Mouse (Mus musculus) R1 (cell line): ENCODE data around the gene Sdf4.

Experiments used
- DNase-seq: peaks from one replicate; pipeline ENCODE4 v3.0.0-alpha.2; 2018; ENCODE audit warnings: low read depth, low spot score

Gene Sdf4

DNA sequence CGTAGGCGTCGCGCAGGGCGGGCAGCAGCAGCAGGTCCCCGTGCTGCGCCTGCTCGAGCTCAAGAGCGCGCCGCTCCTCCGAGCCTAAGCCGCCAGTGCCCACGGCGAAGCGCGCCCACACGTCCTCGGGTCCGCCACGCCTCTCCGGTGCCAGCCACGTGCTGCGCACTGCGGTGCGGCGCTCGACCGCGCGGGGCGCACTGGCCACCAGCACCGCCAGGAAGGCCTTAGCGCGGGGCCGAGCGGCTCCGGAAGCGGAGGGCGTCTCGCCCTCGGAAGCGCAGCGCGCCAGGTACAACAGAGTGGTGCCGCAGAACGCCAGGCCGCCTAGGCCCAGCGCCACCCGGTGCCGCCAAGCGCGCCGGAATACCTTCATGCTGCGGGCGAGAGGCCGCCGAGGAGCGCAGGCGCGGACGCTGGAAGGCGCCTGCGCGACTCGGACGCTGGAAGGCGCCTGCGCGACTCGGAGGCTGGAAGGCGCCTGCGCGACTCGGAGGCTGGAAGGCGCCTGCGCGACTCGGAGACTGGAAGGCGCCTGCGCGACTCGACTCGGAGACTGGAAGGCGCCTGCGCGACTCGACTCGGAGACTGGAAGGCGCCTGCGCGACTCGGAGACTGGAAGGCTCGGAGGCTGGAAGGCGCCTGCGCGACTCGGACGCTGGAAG lies at the start of gene Sdf4, which contains the start of gene B3galt6:
Gene Sdf4, plus strand, starts transcription at position 632 of the 665 bp plus-strand sequence.
Gene B3galt6, minus strand, starts transcription at position 409 of the 665 bp plus-strand sequence.
- DNase-seq, result peak; percentile 82

DNA sequence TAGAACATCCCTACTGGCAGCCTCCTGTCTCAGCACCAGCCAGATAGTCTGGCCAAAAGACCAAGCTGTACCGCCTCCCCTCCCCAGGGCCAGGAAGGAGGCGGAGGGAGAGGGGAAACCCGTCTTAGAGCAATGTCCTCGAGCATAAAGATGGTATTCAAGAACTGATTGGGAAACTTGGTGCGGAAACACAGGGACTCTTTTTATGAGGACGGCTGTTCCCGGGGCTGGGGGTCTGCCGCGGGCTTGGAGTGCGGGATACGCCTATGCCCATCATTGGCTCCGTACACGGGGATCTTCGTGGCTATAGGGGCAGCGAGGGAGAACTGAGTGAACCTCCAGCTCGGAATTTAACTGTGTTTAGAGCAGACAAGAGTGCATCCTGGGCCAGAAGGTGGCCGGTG lies 49.6 kb upstream of the Sdf4 start:
- DNase-seq, result peak; percentile 31

DNA sequence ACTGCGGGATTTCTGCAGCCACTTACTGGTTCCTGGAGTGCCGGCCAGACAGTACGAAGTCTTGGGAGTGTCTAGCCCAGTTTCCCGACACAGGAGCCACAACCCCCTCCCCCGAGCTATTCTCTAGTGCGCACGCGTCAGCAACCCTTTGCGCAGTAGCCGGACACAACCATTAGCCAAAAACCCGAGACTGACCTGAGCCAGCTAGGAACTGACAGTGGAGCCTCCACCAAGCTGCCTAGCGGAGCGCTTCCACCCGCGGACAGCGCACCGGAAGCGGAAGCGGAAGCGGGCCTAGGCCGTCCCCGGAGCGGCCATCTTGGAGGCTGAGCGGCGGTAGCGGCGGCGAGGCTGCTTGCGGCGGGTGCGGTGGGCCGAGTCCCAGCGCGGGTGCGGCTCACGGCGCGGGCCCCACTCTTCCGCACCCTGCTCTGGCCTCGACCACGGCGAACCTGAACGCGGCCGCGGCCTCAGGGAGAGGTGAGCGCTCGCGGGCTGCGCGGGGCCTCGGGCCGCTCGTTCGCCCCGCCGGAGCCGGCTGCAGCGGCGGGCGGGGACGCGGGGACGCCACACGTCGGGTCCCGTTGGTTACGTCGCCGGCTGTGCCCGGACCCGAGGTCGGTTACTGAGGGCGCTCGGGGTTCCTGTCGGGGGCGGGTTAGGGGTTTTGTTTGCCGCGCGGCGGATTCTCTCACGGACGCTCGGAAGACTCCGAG lies 49.0 kb upstream of the Sdf4 start, which contains the start of gene Ube2j2:
Gene Ube2j2, plus strand, starts transcription at position 298 of the 716 bp plus-strand sequence.
- peak; percentile 98 for DNase-seq

DNA sequence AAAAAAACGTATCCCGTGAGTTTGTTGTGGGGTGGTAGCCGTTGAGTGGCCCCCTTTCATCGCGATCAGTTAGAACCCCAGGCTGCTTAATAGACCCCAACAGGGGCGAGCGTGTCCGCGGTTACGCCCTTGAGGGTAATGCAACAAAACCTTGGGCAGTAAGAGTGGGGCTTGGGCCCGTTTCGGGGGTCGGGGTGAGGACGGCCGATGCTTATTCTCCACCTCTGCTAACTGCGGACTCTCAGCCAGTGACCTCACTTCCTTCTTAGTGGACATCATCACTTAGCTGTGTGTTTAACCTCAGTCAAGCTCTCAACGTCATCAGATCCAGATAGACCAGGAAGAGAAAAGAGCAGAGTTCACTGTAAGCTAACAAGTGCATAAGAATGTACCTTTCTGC lies 48.4 kb upstream of the Sdf4 start:
- DNase-seq, result no peak

DNA sequence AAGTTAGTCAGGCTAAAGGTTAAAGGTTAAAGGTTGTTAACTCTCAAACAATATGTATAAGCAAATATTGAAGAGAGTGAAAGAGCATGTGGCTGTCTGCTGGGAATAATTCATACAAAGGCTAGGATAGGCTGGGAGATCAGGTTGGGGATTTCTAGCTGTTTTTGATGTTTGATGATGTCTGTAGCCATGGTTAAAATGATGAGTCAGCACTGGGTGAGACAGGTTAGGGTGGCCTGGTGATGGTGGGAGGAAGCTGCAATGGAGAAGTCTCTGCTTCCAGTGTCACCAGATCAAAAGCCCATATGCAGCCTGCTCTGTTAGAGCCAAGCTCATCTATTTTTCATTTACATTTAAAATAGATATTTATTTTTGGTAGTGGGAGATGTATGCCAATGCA lies 45.6 kb upstream of the Sdf4 start:
- DNase-seq, result no peak

DNA sequence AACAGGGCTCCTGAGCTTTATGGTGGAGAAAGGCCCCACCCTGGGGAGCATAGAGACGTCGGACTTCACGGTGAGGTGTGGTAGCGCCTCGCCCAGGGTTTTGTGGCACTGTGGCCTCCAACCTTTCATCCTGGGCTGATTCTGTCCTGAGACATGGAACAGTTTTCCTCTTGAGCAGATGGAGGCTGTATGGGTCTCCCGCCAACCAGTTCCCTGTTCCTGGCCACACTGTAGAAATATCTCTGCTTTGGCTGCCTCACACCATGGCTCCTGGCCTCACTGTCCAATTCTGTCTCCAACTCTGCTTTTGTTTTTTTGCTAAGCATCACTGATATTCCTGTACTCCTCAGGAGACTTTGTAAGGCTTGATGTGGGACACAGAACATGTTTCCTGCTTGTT lies 37.2 kb upstream of the Sdf4 start:
- no peak for DNase-seq

DNA sequence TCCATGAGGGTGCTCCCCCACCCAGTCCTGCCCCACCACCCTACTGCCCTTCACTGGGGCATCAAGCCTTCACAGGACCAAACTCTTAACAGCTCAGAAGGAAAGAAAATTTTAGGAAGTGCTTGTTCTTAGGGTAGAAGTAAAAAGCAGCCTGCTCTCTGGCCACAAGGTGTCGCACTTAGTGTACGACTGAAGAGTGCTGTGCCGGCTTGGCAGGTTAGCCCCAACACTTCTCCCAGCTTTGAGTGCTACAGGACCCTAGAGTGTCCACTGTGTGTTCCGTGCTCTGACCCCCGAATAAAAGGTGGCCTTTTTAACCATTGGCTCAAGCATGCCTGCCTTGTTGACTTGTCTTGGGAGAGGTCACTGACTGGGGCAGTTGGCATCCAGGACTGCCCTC lies 33.4 kb upstream of the Sdf4 start:
- DNase-seq, result peak; percentile 91

DNA sequence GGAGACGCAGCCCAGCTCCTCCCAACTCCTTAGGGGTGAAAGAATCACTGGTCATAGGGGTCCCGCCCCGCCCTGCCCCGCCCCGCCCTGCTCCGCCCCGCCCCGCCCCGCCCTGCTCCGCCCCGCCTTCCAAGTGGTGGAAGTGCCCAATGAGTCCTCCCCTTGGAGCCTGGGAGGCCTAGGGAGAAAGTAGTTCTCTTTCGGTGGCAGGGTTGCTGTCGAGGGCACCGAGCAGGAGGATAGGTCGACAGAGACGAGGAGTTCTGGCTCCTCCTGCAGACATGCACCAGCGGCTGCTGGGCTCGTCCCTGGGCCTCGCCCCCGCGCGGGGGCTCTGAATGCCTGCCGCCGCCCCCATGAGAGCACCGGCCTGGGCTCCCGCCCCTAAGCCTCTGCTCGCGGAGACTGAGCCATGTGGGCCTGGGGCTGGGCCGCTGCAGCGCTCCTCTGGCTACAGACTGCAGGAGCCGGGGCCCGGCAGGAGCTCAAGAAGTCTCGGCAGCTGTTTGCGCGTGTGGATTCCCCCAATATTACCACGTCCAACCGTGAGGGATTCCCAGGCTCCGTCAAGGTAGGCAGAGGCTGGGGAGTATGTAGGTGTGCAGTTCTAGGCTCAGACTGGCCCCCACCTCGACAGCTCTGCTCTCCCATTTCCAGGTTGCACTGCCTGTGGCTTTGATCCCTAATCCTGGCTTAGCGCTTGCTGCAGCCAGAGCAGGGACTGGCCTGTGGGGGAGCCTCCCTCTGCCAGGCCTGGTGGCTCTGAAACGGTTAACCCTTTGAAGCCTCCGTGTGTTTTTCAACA lies 30.3 kb upstream of the Sdf4 start, which contains the start of gene C1qtnf12:
Gene C1qtnf12, plus strand, starts transcription at position 152 of the 805 bp plus-strand sequence.
- peak; percentile 72 for DNase-seq

DNA sequence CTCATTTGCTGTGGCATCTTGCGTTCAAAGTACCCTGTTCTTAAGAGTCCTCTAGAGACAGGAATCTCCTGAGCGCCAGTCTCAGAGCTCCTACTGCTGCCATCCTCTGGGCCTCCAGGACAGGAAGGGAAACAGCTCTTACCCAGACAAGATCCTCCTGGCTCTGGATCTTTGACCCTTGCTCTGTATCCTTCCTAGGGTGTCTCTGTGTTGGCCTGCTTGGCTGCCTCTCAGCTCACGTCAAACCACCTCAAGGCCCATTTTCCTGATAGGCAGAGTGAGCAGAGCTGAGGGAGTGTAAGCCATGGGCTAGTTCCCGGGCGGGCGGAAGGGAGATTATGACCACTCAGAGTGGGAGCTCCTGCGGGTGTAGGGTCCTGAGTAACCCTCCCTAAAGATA lies 29.6 kb upstream of the Sdf4 start:
- no peak for DNase-seq

DNA sequence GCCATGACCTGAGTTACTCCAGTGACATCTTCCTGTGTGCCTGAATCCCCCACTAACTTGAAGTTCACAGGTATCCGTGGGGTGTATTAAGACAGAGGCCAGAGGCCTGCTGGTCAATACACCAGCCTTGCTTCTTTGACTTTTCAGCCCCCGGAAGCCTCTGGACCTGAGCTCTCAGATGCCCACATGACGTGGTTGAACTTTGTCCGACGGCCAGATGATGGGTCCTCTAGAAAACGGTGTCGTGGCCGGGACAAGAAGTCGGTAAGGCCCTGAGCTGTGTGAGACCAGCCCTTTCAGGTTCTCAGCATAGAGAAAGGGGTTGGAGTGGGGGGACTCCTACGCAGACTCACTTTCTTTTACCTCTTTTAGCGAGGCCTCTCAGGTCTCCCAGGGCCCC lies 28.3 kb upstream of the Sdf4 start:
- DNase-seq, result no peak

DNA sequence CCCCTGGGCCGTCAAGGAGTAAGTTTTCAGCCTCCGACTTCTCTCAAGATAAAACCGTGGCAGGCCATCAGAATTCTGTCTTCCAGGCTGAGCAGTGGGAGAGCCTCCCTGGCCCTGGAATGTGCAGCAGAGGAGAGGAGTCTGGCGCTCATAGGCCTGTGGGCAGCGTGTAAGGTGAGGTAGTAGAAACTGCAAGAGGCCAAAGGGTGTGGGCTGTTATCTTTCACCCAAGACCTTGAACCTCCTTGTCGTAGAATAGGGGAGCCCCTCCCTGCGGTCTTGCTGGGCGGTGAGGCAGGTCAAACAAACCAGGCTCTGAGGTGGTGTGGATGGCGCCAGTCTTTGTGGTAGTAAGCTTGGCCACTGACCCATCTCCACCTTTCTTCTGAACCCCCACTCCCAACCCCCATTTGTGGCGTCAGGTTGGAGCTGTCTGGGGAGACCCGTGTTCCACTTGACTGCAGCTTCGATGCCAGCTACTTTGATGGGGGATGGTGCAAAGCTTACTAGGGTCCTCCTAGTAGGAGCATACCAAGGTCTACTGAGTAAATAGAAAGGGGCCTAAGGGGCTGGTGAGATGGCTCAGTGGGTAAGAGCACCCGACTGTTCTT lies 23.5 kb upstream of the Sdf4 start:
- DNase-seq, result no peak

DNA sequence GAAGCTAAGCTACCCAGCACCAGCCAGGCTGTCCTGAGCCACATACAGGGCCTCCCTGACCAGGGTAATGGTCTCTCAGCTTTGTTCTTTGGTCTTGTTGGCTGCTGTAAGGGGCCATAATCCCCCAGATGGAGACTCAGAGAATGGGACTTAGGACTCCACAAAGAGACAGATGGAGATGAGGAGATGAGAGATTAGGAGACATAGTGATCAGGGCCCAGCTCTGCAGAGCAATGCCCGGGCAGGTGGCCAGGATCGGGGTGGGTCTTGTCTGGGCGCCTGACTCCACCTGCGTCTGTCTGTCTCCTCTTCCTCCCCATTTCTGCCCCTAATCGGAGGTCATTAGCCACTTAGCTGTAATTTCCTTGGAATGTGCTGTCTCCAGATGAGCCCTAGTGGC lies 22.4 kb upstream of the Sdf4 start:
- DNase-seq, result no peak

DNA sequence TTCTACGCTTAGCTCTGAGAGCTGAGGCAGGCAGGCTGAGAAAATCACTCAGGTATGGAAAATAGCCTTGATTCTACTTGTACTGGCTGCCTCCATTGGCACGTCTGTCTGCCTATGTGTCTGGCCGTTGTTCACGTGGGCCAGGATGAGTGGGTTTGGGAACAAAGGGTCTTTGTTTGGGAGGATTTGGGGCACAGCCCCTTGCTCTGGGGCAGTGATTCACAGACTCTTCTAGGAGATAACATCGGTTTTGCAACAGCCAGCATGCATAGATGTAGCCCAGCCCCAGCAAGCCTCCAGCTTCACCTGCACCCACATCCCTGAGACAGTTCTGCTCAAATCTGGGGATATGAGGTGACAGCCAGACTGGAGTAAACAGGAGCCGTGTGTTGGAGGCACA lies 20.0 kb upstream of the Sdf4 start:
- no peak for DNase-seq

DNA sequence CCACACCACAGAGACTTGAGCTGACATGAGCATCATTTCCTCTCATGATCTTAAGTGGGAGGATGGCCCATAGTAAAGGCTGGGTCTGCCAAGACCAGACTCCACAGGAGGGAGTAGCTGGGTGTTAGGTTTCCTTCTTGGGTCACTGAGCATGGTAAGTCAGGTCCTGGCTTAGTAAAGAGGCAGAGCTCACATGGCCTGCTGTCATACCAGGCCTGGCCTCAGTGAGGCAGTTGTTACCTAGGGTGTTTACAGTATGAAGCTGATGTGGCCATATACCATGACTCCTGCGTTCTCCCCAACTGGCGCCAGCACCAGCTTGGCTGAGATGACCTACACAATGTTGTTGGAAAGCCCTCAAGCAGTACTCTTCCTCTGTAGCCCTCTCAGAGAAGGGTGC lies 19.4 kb upstream of the Sdf4 start:
- DNase-seq, result no peak

DNA sequence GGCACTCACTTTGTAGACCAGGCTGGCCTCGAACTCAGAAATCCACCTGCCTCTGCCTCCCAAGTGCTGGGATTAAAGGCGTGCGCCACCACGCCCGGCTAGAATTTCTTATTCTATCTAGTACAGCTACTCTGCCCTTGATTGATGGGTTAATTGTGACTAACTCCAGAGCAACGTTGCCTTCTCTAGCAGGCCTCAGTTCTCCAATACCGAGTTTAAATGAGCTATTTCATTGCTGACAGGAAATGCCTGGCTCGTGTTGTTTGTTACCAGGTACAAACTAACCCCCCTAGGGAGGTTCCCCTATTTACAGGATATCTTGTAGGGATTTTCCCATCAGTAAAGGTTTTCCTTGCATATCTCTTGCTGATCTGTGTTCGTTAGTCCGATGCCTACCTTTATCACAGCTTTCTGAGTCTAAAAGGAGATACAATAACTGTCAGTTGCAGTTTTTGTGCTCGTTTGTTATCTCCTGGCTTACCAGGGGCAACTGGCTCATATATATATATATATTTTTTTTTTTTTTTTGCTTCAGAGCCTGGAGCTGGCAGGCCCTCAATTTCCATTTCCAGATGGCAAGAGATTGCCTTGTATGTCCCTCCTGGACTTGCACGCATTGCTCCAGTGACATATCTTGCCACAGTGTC lies 11.1 kb upstream of the Sdf4 start:
- no peak for DNase-seq

DNA sequence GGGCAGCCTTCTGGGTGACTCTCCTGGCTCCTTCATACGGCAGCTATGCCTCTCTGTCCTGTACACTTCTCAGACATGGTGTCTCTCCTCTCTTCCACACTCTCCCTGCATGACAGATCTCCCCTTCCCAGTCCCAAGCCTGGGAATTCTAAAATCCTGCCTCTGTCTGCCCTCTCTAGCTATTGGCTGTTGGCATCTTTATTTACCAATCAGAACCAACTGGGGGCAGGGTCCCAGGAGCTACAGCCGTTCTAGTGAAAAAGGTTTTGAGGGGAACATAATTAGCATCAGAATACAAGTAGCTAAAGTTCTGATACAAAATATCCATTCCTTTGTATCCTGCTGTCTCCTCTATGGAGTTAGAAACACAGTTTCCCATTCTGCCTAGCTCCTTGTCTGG lies 8.9 kb upstream of the Sdf4 start:
- peak; percentile 83 for DNase-seq

DNA sequence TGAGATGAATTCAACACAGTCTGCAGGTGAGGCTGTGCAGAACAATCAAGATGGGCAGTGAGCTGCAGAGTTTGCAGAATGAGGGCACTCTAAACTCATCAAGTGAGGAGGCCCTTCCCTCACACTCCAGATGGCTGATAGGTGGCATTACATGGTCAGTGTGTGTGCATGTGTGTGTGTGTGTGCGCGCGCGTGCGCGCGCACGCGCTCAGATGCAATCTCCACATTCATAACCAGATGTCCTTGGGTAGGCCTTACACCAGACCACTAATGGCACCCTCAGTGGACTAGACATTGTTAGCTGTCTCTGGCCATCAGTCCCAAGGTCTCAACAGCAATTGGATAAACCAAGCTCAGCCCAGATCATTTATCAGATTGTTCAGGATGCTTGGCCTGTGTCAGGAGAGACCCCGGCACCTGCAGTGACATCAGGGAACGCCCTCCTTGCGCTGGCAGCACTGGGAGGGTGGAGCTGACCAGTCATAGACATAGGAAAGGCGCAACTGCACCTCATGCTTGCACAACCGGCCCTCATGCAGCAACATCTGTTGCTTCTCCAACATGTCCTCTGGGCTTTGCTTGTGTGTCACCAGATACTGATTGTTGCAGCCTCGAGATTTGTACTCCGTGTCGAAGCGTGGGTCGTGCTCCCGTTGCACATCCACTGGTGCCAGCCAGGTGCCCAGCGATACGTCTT lies 1.3 kb upstream of the Sdf4 start:
- DNase-seq, result peak; percentile 66

DNA sequence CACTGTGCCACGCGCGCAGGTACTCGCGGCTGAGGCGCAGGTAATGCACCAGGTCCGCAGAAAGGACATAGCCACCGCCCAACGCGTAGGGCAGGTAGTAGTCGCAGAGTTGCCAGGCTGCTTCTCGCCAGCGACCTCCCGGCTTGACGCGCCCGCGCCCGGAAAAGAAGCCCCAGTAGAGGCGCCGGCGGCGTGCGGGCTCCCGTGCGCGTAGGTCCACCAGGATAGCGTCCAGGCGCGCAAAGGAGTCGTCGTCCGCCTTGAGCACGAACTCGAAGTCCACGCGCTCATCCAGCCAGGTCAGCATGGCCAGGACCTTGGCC lies 803 bp upstream of the Sdf4 start:
- DNase-seq, result no peak

DNA sequence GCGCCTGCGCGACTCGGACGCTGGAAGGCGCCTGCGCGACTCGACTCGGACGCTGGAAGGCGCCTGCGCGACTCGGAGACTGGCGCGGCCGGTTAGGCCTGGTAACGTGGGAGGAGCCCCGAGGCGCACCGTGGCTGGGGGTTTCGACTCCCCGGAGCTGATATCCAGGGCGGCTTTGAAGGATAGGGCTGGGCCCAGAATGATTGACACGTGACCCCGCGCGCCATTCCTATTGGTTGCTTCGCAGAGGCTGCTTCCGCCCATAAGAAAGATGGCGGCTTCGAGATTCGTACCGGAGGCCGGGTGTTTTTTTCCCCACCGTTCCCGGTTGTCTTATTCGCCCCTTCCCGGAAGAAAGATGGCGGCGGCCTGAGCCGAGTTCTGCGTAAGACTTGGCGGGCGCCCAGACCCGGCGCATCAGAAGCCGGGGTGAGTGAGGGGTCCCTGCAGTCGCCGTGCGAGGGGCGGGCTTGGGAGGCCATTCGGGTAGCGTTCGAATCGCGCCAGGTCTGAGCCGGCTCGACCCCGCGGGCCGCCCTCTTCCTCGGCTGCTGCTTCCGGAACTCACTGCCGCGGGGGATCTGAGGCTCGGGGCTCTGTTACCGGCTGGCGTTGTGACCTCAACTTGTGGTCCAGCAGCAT lies 355 bp downstream of the Sdf4 start:
- DNase-seq, result peak; percentile 94

DNA sequence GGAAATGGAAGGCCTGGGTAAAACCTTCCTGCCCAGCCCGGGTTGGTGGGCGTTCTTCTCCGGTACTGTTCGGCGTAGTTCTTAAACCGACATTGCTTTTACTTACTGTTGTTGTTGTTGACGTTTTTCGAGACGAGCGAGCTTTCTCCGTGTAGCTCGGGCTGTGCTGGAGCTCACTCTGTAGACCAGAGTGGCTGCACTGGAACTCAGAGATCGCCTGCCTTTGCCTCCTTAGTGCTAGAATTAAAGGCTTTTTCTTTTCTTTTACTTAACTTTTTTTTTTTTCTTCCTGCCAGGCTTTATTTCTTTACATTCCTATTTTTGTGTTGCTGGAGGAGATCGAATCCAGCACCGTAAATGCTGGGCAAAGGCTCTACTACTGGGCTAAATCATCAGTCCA lies 934 bp downstream of the Sdf4 start:
- no peak for DNase-seq
